Mouse (Mus musculus): ENCODE measurements around the gene Cypt12. TPM values are rescaled to one million over a fixed set of nuclear protein-coding genes. Genes with fewer than 3 reads are reported as not detected.

The Cypt12 gene
- polyA plus RNA-seq (2012; ENCODE audit: insufficient read depth, insufficient read length, missing spikeins), result not detected in 2 replicates

DNA sequence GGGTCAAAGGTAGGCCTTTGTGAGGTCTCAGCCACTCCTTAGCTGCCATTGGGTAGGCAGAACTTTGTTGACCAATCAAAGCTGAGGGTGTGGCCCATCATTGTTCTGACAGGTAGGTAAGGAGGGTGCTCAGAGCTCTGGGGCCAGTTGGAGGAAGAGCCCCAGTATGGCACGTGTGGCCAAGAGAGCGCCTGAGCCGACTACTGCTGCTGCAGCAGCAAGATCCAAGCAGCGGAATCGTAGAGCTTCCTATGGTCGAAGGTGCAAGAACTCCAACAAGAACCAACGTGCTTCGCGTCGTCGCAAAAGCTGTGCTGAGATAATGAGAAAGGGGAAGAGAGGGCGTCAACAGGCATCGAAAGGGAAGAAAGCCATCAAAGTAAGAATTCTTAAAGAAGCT lies at the start of gene Cypt12:
Gene Cypt12 (plus strand): TSS at position 112 of the 400 bp plus-strand sequence.
- no peak for TF ChIP-seq CTCF (IDR thresholded peaks at IDR 0.05; ENCODE audit: low read depth, low read length)
- TF ChIP-seq POLR2A (IDR thresholded peaks at IDR 0.05; ENCODE audit: borderline replicate concordance, low read depth, low read length), result no peak
- H3K4me3 ChIP-seq (ENCODE audit: insufficient read depth, low read length), result no peak within 1 kb of the TSS
- no peaks in the 10 kb centered on the region for H3K4me1 ChIP-seq (ENCODE audit: control insufficient read depth, insufficient read depth, low read length)
- no peak within 1 kb of the TSS for H3K27ac ChIP-seq (ENCODE audit: insufficient read depth, low read depth, low read length)

DNA sequence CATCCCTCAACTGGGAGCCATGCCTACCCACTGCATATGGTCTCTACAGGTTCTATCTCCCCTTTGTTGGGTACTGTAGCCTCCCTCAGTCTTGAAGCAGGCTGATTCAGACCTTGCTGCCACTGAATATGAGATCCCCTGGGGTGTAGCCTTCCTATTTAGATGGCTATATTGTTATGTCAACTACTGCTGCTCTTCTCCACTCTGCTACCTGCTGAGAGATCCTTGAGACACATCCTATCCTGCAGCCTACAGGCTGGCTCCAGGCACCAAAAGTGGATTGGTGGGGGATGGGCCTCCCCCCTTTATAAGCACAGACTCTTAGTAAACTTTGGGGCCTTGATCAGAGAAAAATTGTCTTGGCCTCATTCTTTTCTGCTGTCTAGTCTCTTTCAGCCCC lies 34.4 kb upstream of the Cypt12 start:
- Histone ChIP-seq H3K27ac (ENCODE audit: insufficient read depth, low read depth, low read length) (no peak overlapping the region), H3K4me1 (ENCODE audit: control insufficient read depth, insufficient read depth, low read length) (no peaks in the 10 kb centered on the region), H3K4me3 (ENCODE audit: insufficient read depth, low read length) (no peak overlapping the region)
- TF ChIP-seq CTCF (IDR thresholded peaks at IDR 0.05; ENCODE audit: low read depth, low read length) (no peak), POLR2A (IDR thresholded peaks at IDR 0.05; ENCODE audit: borderline replicate concordance, low read depth, low read length) (no peak)

DNA sequence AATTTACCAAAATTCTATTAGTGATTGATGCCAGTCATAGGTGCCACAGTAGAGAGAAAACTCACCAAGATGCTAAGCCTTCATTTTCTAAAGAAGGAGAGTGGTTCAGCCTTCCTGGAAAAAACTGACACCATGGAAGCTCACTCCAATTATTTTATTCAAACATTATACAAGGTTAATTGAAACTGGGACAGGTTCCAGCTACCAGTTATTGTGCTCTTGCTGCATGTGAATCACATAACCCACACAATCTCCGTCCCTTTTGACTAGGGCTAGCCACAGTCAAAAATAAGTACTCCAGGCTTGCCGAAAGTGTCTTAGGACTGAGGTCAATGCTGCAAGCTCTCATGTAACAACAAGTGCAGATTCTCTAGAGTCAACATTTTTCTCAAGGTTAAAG lies 8.0 kb upstream of the Cypt12 start:
- Histone ChIP-seq H3K27ac (ENCODE audit: insufficient read depth, low read depth, low read length) (no peak overlapping the region), H3K4me1 (ENCODE audit: control insufficient read depth, insufficient read depth, low read length) (no peaks in the 10 kb centered on the region), H3K4me3 (ENCODE audit: insufficient read depth, low read length) (no peak overlapping the region)
- TF ChIP-seq CTCF (IDR thresholded peaks at IDR 0.05; ENCODE audit: low read depth, low read length) (no peak), POLR2A (IDR thresholded peaks at IDR 0.05; ENCODE audit: borderline replicate concordance, low read depth, low read length) (no peak)
